Mouse (Mus musculus) Patski (cell line): Measurements from ENCODE around the gene Kcnab2. TPM values are rescaled to one million over a fixed set of nuclear protein-coding genes. Genes with fewer than 3 reads are reported as not detected.

Experiments
- ATAC-seq: fragments of 100-300 bp; one replicate; pipeline ENCODE4 v1.8.0; 2021
- CTCF ChIA-PET: fragments of 350-600 bp; sonication (Branson Sonifier 250); formaldehyde crosslinking; loops from one replicate; lab custom pipeline; 2022; ENCODE audit warnings: inconsistent platforms; lab: Charles Lee
- POLR2A ChIA-PET: fragments of 350-600 bp; sonication (Branson Sonifier 250); formaldehyde crosslinking; loops from one replicate; lab custom pipeline; 2022; ENCODE audit warnings: antibody characterized with exemption, inconsistent platforms; lab: Charles Lee
- DNase-seq: peaks from one replicate; pipeline ENCODE4 v3.0.0-alpha.2; 2011; ENCODE audit warnings: low read depth, low spot score
- H3K27me3 ChIP-seq: fragments of 371-371 bp; one replicate; pipeline ENCODE4 v1.5.1; 2021
- CTCF ChIP-seq: fragments of 100-300 bp; IDR thresholded peaks from one replicate; pipeline ENCODE4 v1.5.1; 2021
- in situ Hi-C: fragments of 300-500 bp; cut with MboI; formaldehyde crosslinking; loops from 3 replicates; pipeline ENCODE4 v1.11.1; 2018; ENCODE audit warnings: low pct_unique_long_range_greater_than_20kb, mixed read lengths
- polyA plus RNA-seq: library from polyadenylated mRNA; unstranded; gene quantifications from one replicate; pipeline ENCODE4 v1.2.3, GENCODE M21; 2021

Gene Kcnab2
- polyA plus RNA-seq, 1 experiment from 2014 or later, result 5.6 TPM

DNA sequence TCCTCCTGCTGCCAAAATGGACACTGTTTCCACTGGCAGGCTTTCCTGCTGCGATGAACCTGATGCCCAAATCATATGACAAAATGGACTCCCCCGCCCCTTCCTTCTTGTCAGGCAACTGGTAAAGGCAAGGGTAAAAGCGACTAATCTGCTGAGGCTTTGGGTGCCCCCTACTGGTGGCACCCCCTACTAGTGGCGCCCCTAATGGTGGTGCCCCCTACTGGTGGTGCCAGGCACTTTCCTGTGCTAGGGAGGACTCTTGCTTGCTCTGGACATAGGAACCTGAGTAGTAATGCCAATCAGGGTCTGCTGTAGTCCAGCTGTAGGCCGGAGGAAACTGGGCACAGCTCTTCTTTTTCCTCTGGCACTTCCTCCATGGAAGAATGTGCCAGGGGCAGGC, 45.4 kb downstream of the Kcnab2 start:
- DNase-seq (no peak), ATAC-seq (no peak)
- TF ChIP-seq CTCF, result no peak
- CTCF ChIA-PET, result interaction anchor here (1.0 to 4.8 kb wide), 23 partner anchors 9 to 259 kb away, joined by 3 to 64 read pairs (median 4); partner anchors contain the start of gene Rpl22
- H3K27me3 ChIP-seq, result no peaks in the 10 kb centered on the region
- POLR2A ChIA-PET, result no interaction called here
- in situ Hi-C loops, result no loop called here

DNA sequence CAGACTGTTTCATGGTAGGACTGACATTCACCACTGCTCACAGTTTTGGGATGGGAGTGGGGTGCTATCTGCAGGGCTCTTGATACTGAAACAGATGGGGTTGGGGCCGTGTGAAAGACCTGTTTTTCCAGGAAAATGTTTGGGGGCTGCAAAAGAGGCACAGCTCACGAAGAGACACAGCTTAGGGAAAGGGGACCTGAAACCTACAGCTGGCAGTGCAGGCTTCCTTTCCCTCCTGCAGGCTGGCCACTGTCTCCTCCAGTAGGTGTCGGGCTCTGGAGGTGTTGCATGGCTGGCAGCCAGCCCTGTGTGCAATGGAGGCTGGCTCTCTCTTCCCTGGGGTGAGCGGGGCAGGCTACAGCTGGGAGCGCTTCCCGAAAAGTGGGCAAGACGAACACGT, 49.4 kb downstream of the Kcnab2 start:
- no peaks in the 10 kb centered on the region for H3K27me3 ChIP-seq
- ATAC-seq, result no peak
- in situ Hi-C loops, result no loop called here
- ChIA-PET CTCF (interaction anchor here (1.1 kb wide), 1 partner anchor 84 kb away, joined by 3 read pairs; no protein-coding TSS in a partner anchor), POLR2A (no interaction called here)
- TF ChIP-seq CTCF, result no peak
- no peak for DNase-seq

DNA sequence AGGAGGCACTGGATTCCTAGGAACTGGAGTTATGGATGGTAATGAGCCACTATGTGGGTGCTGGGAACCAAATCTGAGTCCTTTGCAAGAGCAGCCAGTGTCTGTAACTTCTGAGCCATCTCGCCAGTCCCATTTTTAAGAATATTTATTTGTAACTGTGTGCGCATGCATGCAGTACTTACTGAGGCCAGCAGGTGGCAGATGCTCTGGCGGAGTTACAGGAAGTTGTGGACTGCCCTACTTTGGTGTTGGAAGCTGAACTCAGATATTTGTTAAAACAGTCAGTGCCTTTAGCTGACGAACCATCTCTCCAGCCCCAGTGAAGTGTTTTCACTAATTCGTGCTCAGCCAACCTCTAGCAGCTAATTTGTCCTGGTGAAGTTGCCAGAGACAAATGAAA, 52.7 kb downstream of the Kcnab2 start:
- DNase-seq, result no peak
- POLR2A ChIA-PET, result no interaction called here
- CTCF ChIA-PET, result interaction anchor here (0.7 to 3.0 kb wide), 15 partner anchors 8 to 107 kb away, joined by 3 to 17 read pairs (median 3); partner anchors contain the start of gene Rnf207
- no peak for ATAC-seq
- in situ Hi-C loops, result no loop called here
- TF ChIP-seq CTCF, result no peak
- no peaks in the 10 kb centered on the region for H3K27me3 ChIP-seq

DNA sequence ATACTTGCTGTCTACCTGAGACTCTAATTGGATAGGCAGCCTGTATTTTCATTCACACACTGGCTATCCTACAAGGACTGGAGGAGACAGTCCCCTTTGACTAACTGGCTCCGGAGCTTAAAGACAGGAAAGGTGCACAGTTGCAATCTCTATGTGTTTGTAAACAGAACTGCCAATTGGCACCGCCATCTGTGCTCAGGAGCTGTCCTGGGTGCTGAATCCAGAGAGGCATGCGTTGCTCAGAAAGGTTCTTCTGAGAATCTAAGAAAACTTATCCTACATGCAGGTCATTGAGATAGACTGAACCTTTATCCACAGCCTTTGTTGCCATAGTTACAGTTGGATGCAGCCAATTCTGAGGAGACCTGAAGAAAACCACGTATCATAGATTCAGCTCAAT, 53.3 kb downstream of the Kcnab2 start:
- POLR2A ChIA-PET, result no interaction called here
- CTCF ChIA-PET, result interaction anchor here (0.7 to 3.0 kb wide), 10 partner anchors 9 to 106 kb away, joined by 3 to 17 read pairs (median 6); partner anchors contain the start of gene Rnf207
- in situ Hi-C loops, result no loop called here
- no peak for ATAC-seq
- H3K27me3 ChIP-seq, result no peaks in the 10 kb centered on the region
- DNase-seq, result no peak
- no peak for TF ChIP-seq CTCF

DNA sequence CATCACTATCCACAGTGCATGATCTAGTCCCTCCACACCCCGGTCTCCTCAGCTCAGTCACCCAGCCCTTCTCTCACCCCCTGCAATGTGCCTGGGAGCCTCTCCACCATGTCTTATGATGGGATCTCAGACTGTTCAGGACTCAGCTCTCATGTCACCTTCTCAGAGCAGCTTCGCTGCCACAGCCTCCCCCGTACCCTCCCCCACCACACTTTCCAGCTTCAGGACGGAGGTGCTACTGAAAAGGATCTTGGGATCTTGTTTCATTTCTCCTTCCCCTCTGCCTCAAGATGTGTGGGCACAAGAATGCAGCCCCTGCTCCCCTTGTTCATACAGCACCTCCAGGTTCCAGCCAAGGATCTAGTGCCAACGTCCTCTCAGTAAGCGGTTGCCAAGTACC, 54.1 kb downstream of the Kcnab2 start:
- no peak for TF ChIP-seq CTCF
- ATAC-seq (no peak), DNase-seq (no peak)
- no peaks in the 10 kb centered on the region for H3K27me3 ChIP-seq
- in situ Hi-C loops, result no loop called here
- ChIA-PET POLR2A (no interaction called here), CTCF (interaction anchor here (1.0 to 3.0 kb wide), 8 partner anchors 8 to 102 kb away, joined by 4 to 17 read pairs (median 6); no protein-coding TSS in a partner anchor)

DNA sequence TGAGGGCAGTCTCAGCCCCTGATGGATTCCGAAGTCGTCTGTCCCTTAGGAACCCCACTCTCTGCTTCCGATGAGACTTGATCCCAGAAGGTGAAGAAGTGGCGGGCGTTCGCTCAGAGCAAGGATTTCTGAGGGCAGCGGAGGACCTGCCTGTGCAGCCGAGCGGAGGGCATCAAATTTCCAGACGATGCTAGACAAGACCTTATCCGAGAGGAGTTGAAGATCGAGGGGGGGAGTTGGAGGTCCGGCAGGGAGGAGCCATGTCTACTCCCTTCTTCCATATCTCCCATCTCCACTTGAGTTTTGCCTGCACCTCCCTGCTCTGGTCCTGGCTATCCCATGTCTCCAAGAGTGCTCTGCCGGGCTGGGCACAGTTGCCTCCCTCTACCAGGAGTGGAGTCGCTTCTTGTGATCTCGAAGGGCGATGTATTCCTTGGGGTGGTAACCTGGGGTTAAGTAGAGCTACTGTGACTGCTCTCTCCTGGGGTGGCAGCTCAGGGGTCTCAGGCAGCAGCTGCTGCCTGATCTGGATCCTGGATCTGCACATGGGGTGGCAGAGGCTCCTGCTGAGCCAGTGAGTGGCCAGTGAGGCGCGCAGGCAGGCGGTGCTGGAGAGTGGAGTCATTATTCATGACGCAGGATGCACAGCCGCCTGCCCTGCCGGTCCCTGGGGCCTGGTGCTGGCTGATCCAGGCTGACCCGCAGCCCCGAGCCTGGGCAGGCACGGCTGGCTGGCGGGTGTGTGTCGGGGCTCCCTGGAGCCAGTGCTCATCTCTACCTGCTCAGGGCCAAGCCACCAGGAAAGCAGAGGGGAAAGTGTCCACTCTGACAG, 59.2 kb downstream of the Kcnab2 start:
- TF ChIP-seq CTCF, result no peak
- in situ Hi-C loops, result loop anchor here (5.0 kb wide), 1 partner anchor 71 kb away; no protein-coding TSS in a partner anchor
- CTCF ChIA-PET, result interaction anchor here (0.6 kb wide), 1 partner anchor 13 kb away, joined by 3 read pairs; no protein-coding TSS in a partner anchor
- POLR2A ChIA-PET, result no interaction called here
- DNase-seq (no peak), ATAC-seq (peak; percentile 31)
- no peaks in the 10 kb centered on the region for H3K27me3 ChIP-seq

DNA sequence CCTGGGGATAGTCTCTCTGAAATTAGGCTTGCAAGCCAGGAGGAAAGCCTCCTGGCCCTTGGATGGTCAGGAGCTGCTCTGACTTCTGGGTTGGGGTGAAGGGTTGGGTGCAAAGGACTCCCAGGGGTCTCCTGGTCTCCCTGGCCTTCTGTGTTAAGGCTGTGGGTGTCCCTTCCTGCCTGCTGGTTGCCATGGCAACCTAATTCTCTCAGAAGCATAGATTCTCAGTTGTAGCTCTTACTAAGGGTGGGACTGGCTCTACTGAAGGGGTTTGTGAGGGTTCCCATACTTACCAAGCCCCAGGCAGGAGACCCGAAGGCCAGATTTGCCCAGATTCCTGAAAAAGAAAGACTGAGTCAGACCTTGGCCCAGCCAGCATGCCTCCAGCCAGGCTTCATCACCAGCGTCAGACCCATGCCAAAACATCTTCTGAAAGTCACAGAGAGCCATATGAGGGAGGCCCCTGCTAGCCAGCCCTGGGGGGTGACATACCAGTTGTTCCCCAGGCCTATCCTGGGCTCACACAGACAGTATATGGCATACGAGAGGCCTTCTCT, 65.1 kb downstream of the Kcnab2 start:
- ChIA-PET CTCF (interaction anchor here (2.4 to 3.5 kb wide), 2 partner anchors 7 to 20 kb away, joined by 7 to 20 read pairs; no protein-coding TSS in a partner anchor), POLR2A (no interaction called here)
- no peaks in the 10 kb centered on the region for H3K27me3 ChIP-seq
- ATAC-seq (no peak), DNase-seq (no peak)
- in situ Hi-C loops, result no loop called here
- TF ChIP-seq CTCF, result no peak

DNA sequence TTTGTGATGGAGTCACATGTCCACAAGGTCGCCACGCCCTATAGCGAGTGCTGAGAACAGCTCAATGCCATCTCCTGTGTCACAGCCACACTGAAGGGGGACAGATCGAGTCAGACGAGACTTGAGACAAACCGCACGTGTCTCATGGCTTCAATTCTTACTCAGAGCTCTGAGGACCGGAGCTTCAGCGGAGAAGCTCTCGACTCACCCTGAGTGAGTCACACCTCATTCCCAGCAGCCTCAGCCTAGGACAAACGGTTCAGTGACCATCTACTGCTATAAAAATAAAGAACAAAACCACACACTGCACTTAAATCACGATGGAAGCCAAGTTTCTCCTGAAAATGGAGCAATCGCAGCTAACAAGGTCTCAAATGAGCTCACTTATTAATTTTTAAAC, 66.7 kb downstream of the Kcnab2 start:
- ATAC-seq (peak; percentile 95), DNase-seq (peak; percentile 91)
- ChIA-PET POLR2A (interaction anchor here (0.9 to 1.1 kb wide), 2 partner anchors 29 to 67 kb away, joined by 3 read pairs; no protein-coding TSS in a partner anchor), CTCF (interaction anchor here (1.0 to 3.5 kb wide), 7 partner anchors 9 to 85 kb away, joined by 3 to 20 read pairs (median 5); no protein-coding TSS in a partner anchor)
- H3K27me3 ChIP-seq, result no peaks in the 10 kb centered on the region
- TF ChIP-seq CTCF, result no peak
- in situ Hi-C loops, result no loop called here

DNA sequence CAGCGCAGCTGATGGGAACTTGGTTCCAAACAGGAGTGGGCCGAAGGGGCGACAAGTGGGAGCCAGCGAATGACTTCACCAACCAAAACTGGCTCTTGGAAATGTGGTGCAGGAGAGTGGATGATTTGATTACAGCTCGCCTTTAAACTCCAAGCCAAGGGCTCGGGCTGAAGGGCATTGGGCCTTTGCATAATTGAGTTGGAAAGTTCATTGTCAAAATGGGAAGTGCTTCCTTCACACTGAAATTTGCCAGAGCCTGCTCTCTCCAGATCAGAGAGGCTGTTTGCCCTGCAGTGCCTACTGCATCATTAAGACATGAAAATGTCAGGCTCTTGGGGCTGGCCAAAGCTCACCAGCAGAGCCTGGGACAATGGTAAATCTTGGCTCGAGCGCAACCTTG, 71.1 kb downstream of the Kcnab2 start:
- POLR2A ChIA-PET, result no interaction called here
- in situ Hi-C loops, result no loop called here
- H3K27me3 ChIP-seq, result no peaks in the 10 kb centered on the region
- CTCF ChIA-PET, result interaction anchor here (1.0 to 2.3 kb wide), 2 partner anchors 25 to 63 kb away, joined by 3 to 14 read pairs; no protein-coding TSS in a partner anchor
- ATAC-seq, result no peak
- no peak for TF ChIP-seq CTCF
- DNase-seq, result no peak

DNA sequence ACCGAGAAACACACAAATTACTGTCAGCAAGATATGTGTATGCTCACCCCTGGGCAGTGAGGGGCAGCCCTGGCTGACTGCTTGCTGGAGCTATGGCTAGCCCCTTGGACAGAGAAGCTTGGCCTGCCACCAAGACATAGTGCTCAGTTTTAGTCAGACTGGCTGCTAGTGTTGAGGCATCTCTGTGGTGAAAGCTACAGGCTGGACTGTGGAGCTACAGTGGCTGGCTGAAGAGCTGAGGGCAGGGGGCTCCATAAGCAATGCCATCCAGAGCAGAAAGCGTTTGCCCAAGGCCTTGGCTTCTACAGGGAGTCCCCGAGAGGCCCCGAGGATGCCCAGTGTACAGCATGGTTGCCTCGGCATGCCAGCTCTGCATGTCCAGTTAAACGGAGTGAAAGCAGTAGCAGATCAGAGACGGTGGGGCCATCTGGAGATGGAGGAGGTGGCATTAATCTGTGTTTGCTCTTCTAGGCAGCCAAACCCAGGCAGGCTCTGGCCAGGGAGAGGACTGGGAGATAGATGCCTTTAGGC, 71.9 kb downstream of the Kcnab2 start:
- H3K27me3 ChIP-seq, result no peaks in the 10 kb centered on the region
- no peak for TF ChIP-seq CTCF
- POLR2A ChIA-PET, result no interaction called here
- DNase-seq, result no peak
- peak; percentile 42 for ATAC-seq
- in situ Hi-C loops, result no loop called here
- CTCF ChIA-PET, result interaction anchor here (0.9 to 2.3 kb wide), 3 partner anchors 10 to 62 kb away, joined by 3 to 14 read pairs (median 3); no protein-coding TSS in a partner anchor
